Mouse (Mus musculus): ENCODE results near the gene Zfp119a.

Zfp119a gene

DNA sequence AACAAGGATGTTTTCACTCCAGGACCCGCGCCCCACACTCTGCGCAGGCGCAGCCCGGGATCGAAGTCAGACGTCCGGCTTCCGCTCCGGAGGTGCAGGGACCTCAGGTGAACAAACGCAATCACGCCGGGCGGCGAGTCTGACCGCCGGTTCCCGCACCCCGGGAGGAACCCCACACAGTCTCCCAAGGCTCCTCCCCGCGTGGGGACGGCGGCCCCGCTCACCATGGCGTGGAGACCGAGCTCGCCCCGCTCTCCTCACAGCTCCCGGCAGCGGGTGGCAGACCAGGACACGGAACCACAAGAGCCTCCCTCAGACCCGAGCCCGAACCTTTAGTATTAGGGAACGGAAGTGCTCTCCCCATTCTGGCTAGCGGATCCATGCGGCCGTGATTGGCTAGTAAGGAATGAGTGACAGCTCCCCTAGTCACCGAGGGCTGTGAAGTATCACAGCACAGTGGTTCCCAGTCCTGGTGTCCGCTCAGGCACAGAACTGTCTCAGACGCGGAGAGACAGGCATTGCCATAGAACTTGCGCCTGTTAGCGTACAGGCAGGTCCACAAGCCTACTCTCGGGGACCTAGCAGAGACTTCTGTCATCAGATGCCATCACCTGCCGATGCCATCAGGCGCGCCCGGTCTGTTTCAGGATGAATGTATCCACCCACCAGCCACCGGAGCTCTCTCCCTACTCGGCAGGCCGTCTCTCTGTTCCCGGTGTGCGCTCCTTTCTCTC, at the start of gene Zfp119a:
Gene Zfp119a, minus strand, starts transcription at position 295 of the 734 bp plus-strand sequence.
- DNase-seq = peak; percentile 85

- DNase-seq = no peak
Measured at GRCm38 (mm10) chr17:55906669-55907068, 27.9 kb upstream of the Zfp119a start.

- no peak for DNase-seq
Measured at GRCm38 (mm10) chr17:55904131-55904530, 25.4 kb upstream of the Zfp119a start.

GRCm38 (mm10) chr17:55903687-55904086, 25.0 kb upstream of the Zfp119a start:
- no peak for DNase-seq

- DNase-seq = no peak
Measured at GRCm38 (mm10) chr17:55903087-55903486, 24.4 kb upstream of the Zfp119a start.

DNA sequence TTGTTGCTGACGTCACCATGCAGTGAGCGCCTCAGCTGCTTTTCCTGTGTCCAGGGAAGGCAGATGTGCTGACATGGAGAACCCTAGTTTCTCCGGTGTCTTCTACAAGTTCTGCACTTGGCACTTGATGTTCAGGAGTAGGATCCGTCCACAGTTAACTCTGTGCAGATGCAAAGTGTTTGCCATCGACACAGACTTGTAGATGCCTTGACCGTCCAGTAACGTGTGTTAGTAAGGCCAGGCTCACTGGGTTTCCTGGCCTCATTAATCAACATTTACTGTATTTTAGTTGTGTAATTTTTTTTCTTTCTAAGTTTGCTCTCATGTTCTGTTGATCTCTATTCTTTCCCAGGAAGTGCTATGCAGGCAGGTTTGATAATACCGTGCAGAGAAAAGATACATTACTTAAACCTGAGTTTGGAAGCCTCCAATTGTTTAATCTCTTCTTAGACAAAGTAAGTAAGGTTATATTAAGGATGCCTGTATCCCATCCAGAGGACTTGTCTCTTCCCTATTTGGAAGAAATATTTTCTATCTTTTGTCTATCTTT, 13.8 kb upstream of the Zfp119a start:
- peak; percentile 22 to 61 for DNase-seq

DNA sequence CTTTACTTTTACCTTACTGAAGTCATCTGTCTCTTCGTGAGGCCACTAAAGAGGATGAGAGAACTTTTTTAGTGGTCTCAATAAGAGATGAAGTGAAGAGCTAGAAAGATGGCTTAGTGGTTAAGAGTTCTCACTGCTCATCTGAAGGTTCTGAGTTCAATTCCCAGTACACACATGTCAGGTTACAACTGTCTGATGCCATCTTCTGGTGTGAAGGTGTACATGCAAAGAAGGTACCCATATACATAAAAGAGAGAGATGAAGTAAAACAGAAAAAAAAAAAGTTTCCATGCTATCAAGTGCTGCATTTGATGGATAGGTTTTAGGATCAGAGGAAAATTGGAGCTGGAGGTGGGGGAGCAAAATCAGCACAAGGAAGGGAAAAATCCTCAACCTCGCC, 6.2 kb upstream of the Zfp119a start:
- DNase-seq = no peak

GRCm38 (mm10) chr17:55883631-55884030, 4.9 kb upstream of the Zfp119a start:
- peak in 1 of 2 experiments; percentile 25 for DNase-seq

GRCm38 (mm10) chr17:55878282-55878635, 471 bp downstream of the Zfp119a start:
- peak; percentile 14 to 49 for DNase-seq

DNA sequence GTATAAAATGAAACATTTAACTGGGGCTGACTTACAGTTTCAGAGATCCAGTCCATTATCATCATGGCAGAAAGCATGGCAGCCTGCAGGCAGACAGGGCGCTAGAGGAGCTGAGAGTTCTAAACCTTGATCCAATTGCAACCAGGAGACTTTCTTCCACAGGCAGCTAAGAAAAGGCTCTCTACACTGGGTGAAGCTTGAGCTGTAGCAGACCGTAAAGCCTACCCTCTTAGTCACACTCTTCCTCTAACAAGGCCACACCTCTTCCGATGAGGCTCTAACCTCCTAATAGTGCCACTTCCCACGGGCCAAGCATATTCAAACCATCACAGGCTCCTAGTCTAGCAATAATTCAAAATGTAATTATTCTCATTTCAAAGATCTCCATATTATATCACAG, 1.5 kb downstream of the Zfp119a start:
- no peak for DNase-seq

GRCm38 (mm10) chr17:55843067-55843466, 35.7 kb downstream of the Zfp119a start:
- no peak for DNase-seq

- no peak for DNase-seq
Measured at GRCm38 (mm10) chr17:55821566-55821965, 57.2 kb downstream of the Zfp119a start.

DNA sequence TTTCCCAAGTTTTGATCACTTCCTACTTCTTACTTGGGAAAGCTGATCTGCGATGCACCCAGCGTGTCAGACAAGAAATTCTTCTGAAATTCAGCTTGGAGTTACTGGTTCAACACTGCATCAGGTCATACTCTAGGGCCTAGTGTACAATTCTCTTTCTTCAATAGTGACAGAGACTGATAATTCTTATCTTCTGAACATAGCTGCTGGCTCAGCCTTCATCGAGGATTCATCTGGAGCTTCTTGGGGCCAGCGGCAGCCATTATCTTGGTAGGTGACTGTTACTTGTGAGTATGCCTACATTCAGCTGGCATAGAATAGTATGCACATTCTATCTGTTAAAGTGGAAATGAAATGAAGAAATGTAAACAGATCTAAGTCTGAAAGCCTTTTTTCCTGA, 61.9 kb downstream of the Zfp119a start:
- no peak for DNase-seq

All from cerebellum, postnatal 14 days (tissue).